Mouse (Mus musculus): ENCODE data around the gene Ebf3. TPM values are rescaled to one million over a fixed set of nuclear protein-coding genes. Genes with fewer than 3 reads are reported as not detected.

The Ebf3 gene
- polyA plus RNA-seq, 1 experiment from 2014 or later = 9.4 TPM

GRCm38 (mm10) chr7:137316926-137317658, 2.8 kb upstream of the Ebf3 start:
- Histone ChIP-seq H3K4me1 (peaks cover 84% of the 10 kb centered on the region), H3K4me3 (peak overlapping the region; percentile 87), H3K27me3 (replicated peaks; ENCODE audit: low read depth, poor library complexity, severe bottlenecking) (peaks cover 99% of the 10 kb centered on the region), H3K27ac (replicated peaks) (peak overlapping the region; percentile 77), H3K36me3 (replicated peaks) (no peaks in the 10 kb centered on the region; the same call in 1 of the 2 replicates), H3K9me3 (no peaks in the 10 kb centered on the region)
- WGBS = under 1% methylated on average over 39 of the region's 39 CpGs
- DNase-seq (ENCODE audit: low spot score) = peak; percentile 62

GRCm38 (mm10) chr7:137316181-137316925, 2.1 kb upstream of the Ebf3 start:
- WGBS = under 1% methylated on average over 20 of the region's 20 CpGs
- Histone ChIP-seq H3K36me3 (replicated peaks) (no peaks in the 10 kb centered on the region; the same call in 1 of the 2 replicates), H3K9me3 (no peaks in the 10 kb centered on the region), H3K27ac (replicated peaks) (peak overlapping the region; percentile 77), H3K27me3 (replicated peaks; ENCODE audit: low read depth, poor library complexity, severe bottlenecking) (peaks cover 97% of the 10 kb centered on the region), H3K4me1 (peaks cover 83% of the 10 kb centered on the region), H3K4me3 (peak overlapping the region; percentile 87)
- DNase-seq (ENCODE audit: low spot score) = no peak

GRCm38 (mm10) chr7:137315544-137315940, 1.3 kb upstream of the Ebf3 start:
- H3K27ac ChIP-seq (replicated peaks) = peak overlapping the region; percentile 94
- no peak for DNase-seq (ENCODE audit: low spot score)
- peaks cover 97% of the 10 kb centered on the region for H3K27me3 ChIP-seq (replicated peaks; ENCODE audit: low read depth, poor library complexity, severe bottlenecking)
- H3K4me3 ChIP-seq = peak overlapping the region; percentile 87
- no peaks in the 10 kb centered on the region for H3K9me3 ChIP-seq
- H3K4me1 ChIP-seq = peaks cover 81% of the 10 kb centered on the region
- H3K36me3 ChIP-seq (replicated peaks) = no peaks in the 10 kb centered on the region; the same call in 1 of the 2 replicates
- WGBS = 1% methylated on average over 19 of the region's 19 CpGs

DNA sequence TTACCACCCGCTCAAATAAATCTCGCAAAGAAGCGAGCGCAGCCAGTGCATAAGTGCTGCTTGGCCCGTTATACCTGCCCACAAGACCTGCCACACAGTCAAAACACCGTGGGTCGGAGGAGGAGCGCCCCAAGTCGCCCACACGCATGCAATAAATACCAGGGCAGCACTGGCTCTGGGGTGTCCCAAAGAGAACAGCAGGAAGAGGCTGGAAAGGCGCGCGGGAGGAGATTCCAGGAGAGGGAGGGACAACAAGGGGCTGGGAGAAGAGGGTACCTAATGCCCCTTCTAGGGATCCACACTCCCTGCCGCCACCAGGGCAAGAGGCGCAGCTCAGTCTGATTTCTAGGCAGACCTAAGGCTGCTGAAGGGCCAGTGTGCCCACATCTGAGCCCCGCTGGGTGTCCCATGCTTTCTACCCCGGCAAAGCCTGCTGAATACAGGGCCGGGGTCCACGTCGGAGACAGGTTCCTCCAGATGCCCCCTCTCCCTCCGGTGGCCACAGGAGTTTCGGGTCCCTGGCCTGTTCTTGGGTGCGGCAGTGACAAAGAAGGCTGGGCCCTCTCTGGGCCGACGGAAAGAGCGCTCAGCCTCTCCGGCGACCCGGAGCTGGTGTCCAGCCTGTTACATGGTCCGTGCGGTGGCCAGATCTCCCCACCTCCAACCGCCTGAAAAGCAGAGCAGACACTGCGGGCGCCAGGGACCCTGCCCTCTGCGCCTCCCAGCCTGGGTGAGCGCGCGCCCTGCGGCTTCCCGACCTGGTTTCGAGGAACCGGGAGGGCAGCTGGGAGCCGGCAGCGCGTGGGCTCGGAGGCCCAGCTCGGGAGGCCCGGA, 682 bp upstream of the Ebf3 start:
- H3K4me3 ChIP-seq = peak overlapping the region; percentile 87
- peaks cover 5% of the 10 kb centered on the region; the same call in 1 of the 2 replicates for H3K36me3 ChIP-seq (replicated peaks)
- H3K27ac ChIP-seq (replicated peaks) = peak overlapping the region; percentile 94
- no peaks in the 10 kb centered on the region for H3K9me3 ChIP-seq
- DNase-seq (ENCODE audit: low spot score) = no peak
- peaks cover 97% of the 10 kb centered on the region for H3K27me3 ChIP-seq (replicated peaks; ENCODE audit: low read depth, poor library complexity, severe bottlenecking)
- under 1% methylated on average over 48 of the region's 48 CpGs for WGBS
- H3K4me1 ChIP-seq = peaks cover 81% of the 10 kb centered on the region

- Histone ChIP-seq H3K4me1 (peaks cover 80% of the 10 kb centered on the region), H3K36me3 (replicated peaks) (peaks cover 13% of the 10 kb centered on the region), H3K27ac (replicated peaks) (peak overlapping the region; percentile 94), H3K4me3 (peak overlapping the region; percentile 87), H3K27me3 (replicated peaks; ENCODE audit: low read depth, poor library complexity, severe bottlenecking) (peaks cover 97% of the 10 kb centered on the region), H3K9me3 (no peaks in the 10 kb centered on the region)
- WGBS = under 1% methylated on average over 79 of the region's 79 CpGs
- DNase-seq (ENCODE audit: low spot score) = peak; percentile 71
Measured at GRCm38 (mm10) chr7:137313183-137313903, 902 bp downstream of the Ebf3 start.

DNA sequence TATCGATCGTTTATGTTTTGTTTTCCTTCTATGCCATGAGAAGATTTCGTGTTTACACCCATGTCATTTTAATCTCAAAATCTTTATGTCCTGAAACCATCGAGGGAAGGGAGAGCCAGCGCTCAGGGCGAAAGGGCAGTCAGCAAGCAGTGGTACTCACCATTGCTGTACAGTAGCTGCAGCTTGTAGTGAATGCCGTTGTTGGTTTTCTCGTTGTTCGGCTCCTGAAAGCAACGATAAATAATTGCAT, 1.4 kb downstream of the Ebf3 start:
- peak overlapping the region; percentile 87 for H3K4me3 ChIP-seq
- peaks cover 13% of the 10 kb centered on the region for H3K36me3 ChIP-seq (replicated peaks)
- no peak for DNase-seq (ENCODE audit: low spot score)
- no peaks in the 10 kb centered on the region for H3K9me3 ChIP-seq
- WGBS = 0% methylated on average over 10 of the region's 10 CpGs
- peak overlapping the region; percentile 94 for H3K27ac ChIP-seq (replicated peaks)
- H3K4me1 ChIP-seq = peaks cover 80% of the 10 kb centered on the region
- peaks cover 97% of the 10 kb centered on the region for H3K27me3 ChIP-seq (replicated peaks; ENCODE audit: low read depth, poor library complexity, severe bottlenecking)

DNA sequence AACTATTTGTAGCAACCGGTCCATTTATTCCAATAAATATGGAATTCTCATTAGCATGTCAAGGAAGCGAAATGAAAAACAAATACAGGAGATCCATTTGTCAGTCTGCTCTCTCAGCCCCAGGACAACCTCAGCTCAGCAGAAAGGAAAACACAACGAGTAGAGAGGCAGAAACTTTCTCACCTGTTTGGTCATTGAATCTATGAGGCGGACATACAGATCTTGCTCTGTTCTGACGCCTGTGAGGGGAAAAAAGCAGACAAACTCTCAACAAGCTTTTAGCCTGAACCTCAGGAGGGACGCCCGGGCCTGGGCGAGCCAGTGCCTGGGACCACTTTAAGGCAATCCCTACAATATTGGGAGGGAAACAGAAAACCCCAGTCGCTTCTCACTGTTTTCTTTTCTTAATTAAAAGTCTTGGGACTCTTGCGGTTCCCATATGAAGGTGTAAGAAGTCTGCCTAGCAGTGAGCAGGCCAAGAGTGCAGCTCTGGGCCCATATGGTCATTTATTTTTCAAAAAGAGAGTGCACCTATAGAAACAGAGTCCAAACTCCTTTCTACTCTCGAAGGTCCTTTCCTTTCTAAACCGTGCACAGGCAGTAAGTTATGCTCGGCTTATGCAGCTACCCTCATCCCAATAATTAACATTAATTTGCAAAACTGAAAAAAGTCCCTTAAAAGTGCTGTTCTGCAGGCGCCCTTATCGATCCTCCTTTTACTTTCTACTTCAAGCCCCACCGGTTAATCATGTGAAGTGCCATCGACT, 1.9 kb downstream of the Ebf3 start:
- under 1% methylated on average over 17 of the region's 17 CpGs for whole genome bisulfite sequencing
- DNase-seq (ENCODE audit: low spot score) = peak; percentile 47
- Histone ChIP-seq H3K4me3 (peak overlapping the region; percentile 87), H3K4me1 (peaks cover 78% of the 10 kb centered on the region), H3K27me3 (replicated peaks; ENCODE audit: low read depth, poor library complexity, severe bottlenecking) (peaks cover 95% of the 10 kb centered on the region), H3K27ac (replicated peaks) (peak overlapping the region; percentile 94), H3K36me3 (replicated peaks) (peaks cover 13% of the 10 kb centered on the region), H3K9me3 (no peaks in the 10 kb centered on the region)

GRCm38 (mm10) chr7:137311341-137312110, 2.7 kb downstream of the Ebf3 start:
- Histone ChIP-seq H3K27me3 (replicated peaks; ENCODE audit: low read depth, poor library complexity, severe bottlenecking) (peaks cover 95% of the 10 kb centered on the region), H3K9me3 (no peaks in the 10 kb centered on the region), H3K4me1 (peaks cover 78% of the 10 kb centered on the region), H3K36me3 (replicated peaks) (peaks cover 17% of the 10 kb centered on the region), H3K27ac (replicated peaks) (peak overlapping the region; percentile 94), H3K4me3 (peak overlapping the region; percentile 87)
- 3% methylated on average over 8 of the region's 8 CpGs for WGBS
- DNase-seq (ENCODE audit: low spot score) = no peak

- Histone ChIP-seq H3K4me3 (peak overlapping the region; percentile 87), H3K9me3 (no peaks in the 10 kb centered on the region), H3K27me3 (replicated peaks; ENCODE audit: low read depth, poor library complexity, severe bottlenecking) (peaks cover 95% of the 10 kb centered on the region), H3K4me1 (peaks cover 79% of the 10 kb centered on the region), H3K27ac (replicated peaks) (peak overlapping the region; percentile 94), H3K36me3 (replicated peaks) (peaks cover 17% of the 10 kb centered on the region)
- peak; percentile 44 for DNase-seq (ENCODE audit: low spot score)
- under 1% methylated on average over 11 of the region's 11 CpGs for WGBS
Measured at GRCm38 (mm10) chr7:137310876-137311275, 3.4 kb downstream of the Ebf3 start.

DNA sequence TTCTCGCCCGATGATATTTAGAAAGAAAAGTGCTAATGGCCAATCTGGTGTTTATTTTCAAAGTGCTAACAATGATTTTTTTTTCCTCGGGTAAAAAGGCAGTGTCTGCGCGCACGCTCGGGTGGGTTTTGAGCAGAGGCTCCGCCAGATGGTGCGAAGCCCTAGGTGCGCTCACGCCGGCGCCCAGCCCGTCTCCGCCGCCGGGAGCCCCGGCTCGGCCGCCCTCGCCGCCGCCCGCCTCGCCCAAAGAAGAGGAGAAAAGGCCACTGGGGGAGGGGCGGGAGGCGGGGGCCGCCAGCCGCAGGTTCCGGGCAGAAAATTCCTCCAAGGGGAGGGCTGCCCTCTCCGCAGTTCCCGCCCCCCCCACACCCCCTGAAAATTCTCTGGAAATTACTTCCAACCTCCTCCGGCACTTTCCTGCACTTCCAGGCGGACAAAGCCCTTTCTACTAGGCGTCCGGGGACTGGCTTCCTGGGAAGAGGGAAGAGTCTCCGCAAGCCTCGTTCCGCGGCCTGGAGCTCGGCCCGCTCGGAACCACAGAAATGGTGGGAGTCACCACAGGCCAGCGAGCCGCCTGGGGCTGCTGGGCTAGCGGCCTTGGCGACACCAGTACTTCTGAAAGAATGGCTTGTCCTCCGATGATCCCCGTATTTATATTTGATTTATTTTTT, 4.0 kb downstream of the Ebf3 start:
- H3K27me3 ChIP-seq (replicated peaks; ENCODE audit: low read depth, poor library complexity, severe bottlenecking) = peaks cover 95% of the 10 kb centered on the region

More for the DNA sequence above, 4.0 kb downstream of the Ebf3 start:
- peak overlapping the region; percentile 94 for H3K27ac ChIP-seq (replicated peaks)
- peak overlapping the region; percentile 87 for H3K4me3 ChIP-seq
- H3K4me1 ChIP-seq = peaks cover 80% of the 10 kb centered on the region
- DNase-seq (ENCODE audit: low spot score) = peak; percentile 85
- H3K9me3 ChIP-seq = no peaks in the 10 kb centered on the region
- WGBS = under 1% methylated on average over 49 of the region's 49 CpGs
- peaks cover 17% of the 10 kb centered on the region for H3K36me3 ChIP-seq (replicated peaks)

All from embryonic facial prominence, embryonic 10.5 days (tissue).